Mouse (Mus musculus) MEL (cell line): ENCODE data around the gene 0610010F05Rik.

Source experiments
- CTCF ChIP-seq, 3 experiments: IDR thresholded peaks in 2 of 3; conservative IDR thresholded peaks in 1 of 3; 2 replicates each; pipeline ENCODE4 v1.5.1; 2011 to 2012; ENCODE audit warnings: low read length in 3 of 3, low read depth in 2 of 3, mild to moderate bottlenecking in 2 of 3, improper control_type of control experiment in 1 of 3, inconsistent platforms in 1 of 3, mixed read lengths in 1 of 3, moderate library complexity in 1 of 3; ENCODE audit not compliant: control insufficient read depth in 1 of 3, insufficient read depth in 1 of 3, poor library complexity in 1 of 3, severe bottlenecking in 1 of 3
- MEF2A ChIP-seq: IDR thresholded peaks from 2 replicates; pipeline ENCODE4 v1.6.1; 2014; ENCODE audit warnings: low read depth, mild to moderate bottlenecking, inconsistent platforms, low read length, improper control_type of control experiment; ENCODE audit not compliant: poor library complexity, insufficient replicate concordance, severe bottlenecking; ENCODE audit errors: extremely low read depth
- NRF1 ChIP-seq: IDR thresholded peaks from 2 replicates; pipeline ENCODE4 v1.6.1; 2014; ENCODE audit warnings: low read depth, mild to moderate bottlenecking, inconsistent platforms, low read length, improper control_type of control experiment, moderate library complexity; ENCODE audit not compliant: poor library complexity, insufficient read depth, severe bottlenecking
- POLR2A ChIP-seq, 2 experiments: IDR thresholded peaks; 2 replicates each; pipeline ENCODE4 v1.6.1; 2011 to 2012; ENCODE audit warnings: low read length in 2 of 2, mild to moderate bottlenecking in 2 of 2, control low read depth in 1 of 2, improper control_type of control experiment in 1 of 2, low read depth in 1 of 2, moderate library complexity in 1 of 2; ENCODE audit not compliant: control insufficient read depth in 1 of 2, insufficient read depth in 1 of 2, poor library complexity in 1 of 2
- ZNF384 ChIP-seq: IDR thresholded peaks from 2 replicates; pipeline ENCODE4 v1.6.1; 2012; ENCODE audit warnings: low read depth, mild to moderate bottlenecking, inconsistent platforms, low read length, improper control_type of control experiment

GRCm38 (mm10) chr11:23634573-23634972 is 1.1 kb upstream of the 0610010F05Rik start:
- peak; percentile 34; the same call in 1 of the 2 replicates for TF ChIP-seq ZNF384
- TF ChIP-seq POLR2A (IDR thresholded peaks at IDR 0.05; ENCODE audit: control insufficient read depth in 1 of 2, insufficient read depth in 1 of 2, low read depth in 1 of 2, low read length in 2 of 2, poor library complexity in 1 of 2): no peak; a peak in 1 of 4 replicates
- TF ChIP-seq CTCF (IDR thresholded peaks at IDR 0.05 in 2 of 3, conservative IDR thresholded peaks at IDR 0.05 in 1 of 3; ENCODE audit: control insufficient read depth in 1 of 3, insufficient read depth in 1 of 3, low read depth in 2 of 3, low read length in 3 of 3, poor library complexity in 1 of 3, severe bottlenecking in 1 of 3): no peak
- TF ChIP-seq MEF2A: no peak
- no peak for TF ChIP-seq NRF1
